In genomic region chr5:147634016-147634415, GRCm38 (mm10) we compare ENCODE assay signal across 13 mouse cellular contexts.
DNase-seq lines count a peak whose midpoint lies in the region; ATAC-seq and TF ChIP-seq lines count a peak whose summit lies in the region.
"Had no signal": no experiment of that assay in that cellular context is flagged by ENCODE, and none has a peak within 500 bp of the region (broad histone marks: within the 10 kb centered on the region; RNA-seq: fewer than 3 reads in every experiment).

No protein-coding gene starts in this region.

- ATAC-seq in heart, embryonic 12.5 days (ENCODE audit: insufficient number of reproducible peaks, low FRiP score), result no peak
- 0 out of 2 replicates have a peak, but pooled peaks have one; percentile 48 for ATAC-seq in embryonic facial prominence, embryonic 13.5 days (ENCODE audit: insufficient number of reproducible peaks, insufficient read depth, low FRiP score, low TSS enrichment, low read depth)
- no peak for ATAC-seq in midbrain, embryonic 12.5 days (ENCODE audit: low FRiP score, low read depth)

- TF ChIP-seq EP300 in heart, adult 2 months (IDR thresholded peaks at IDR 0.05; ENCODE audit: insufficient read depth, low read depth, low read length), result no peak

- H3K4me1 ChIP-seq in heart, embryonic 12.5 days (replicated peaks), result peaks cover 26% of the 10 kb centered on the region
- H3K4me1 ChIP-seq in heart, adult 2 months (ENCODE audit: control insufficient read depth, insufficient read depth, low read length), result peaks cover 16% of the 10 kb centered on the region
- H3K4me1 ChIP-seq in embryonic facial prominence, embryonic 13.5 days, result 0 out of 2 replicates have a peak, but pooled peaks cover 3% of the 10 kb centered on the region
- peaks cover 6% of the 10 kb centered on the region; the same call in 1 of the 2 replicates for H3K4me1 ChIP-seq in midbrain, embryonic 12.5 days
- H3K4me1 ChIP-seq: limb, embryonic 12.5 days had no signal

- no peaks in the 10 kb centered on the region for H3K27me3 ChIP-seq in heart, embryonic 12.5 days (replicated peaks)
- no peaks in the 10 kb centered on the region for H3K27me3 ChIP-seq in heart, adult 2 months (ENCODE audit: control insufficient read depth, insufficient read depth, low read length)
- no peaks in the 10 kb centered on the region for H3K27me3 ChIP-seq in embryonic facial prominence, embryonic 13.5 days
- H3K27me3 ChIP-seq in midbrain, embryonic 12.5 days, result no peaks in the 10 kb centered on the region
- H3K27me3 ChIP-seq: limb, embryonic 12.5 days; lung, embryonic 15.5 days had no signal

- no peak for TF ChIP-seq CTCF in heart, adult 2 months (IDR thresholded peaks at IDR 0.05)

- no peaks in the 10 kb centered on the region for H3K9me3 ChIP-seq in heart, embryonic 12.5 days (replicated peaks)
- no peaks in the 10 kb centered on the region for H3K9me3 ChIP-seq in embryonic facial prominence, embryonic 13.5 days
- no peaks in the 10 kb centered on the region for H3K9me3 ChIP-seq in midbrain, embryonic 12.5 days
- H3K9me3 ChIP-seq: limb, embryonic 12.5 days; lung, embryonic 15.5 days had no signal

- H3K4me2 ChIP-seq in heart, embryonic 12.5 days, result 0 out of 2 replicates have a peak overlapping the region, but pooled peaks have one; percentile 13
- H3K4me2 ChIP-seq in embryonic facial prominence, embryonic 13.5 days, result peak overlapping the region; percentile 49
- H3K4me2 ChIP-seq in midbrain, embryonic 12.5 days (replicated peaks), result peak overlapping the region; percentile 26
- H3K4me2 ChIP-seq: limb, embryonic 12.5 days; lung, embryonic 15.5 days had no signal

- no peak overlapping the region for H3K4me3 ChIP-seq in heart, embryonic 12.5 days
- H3K4me3 ChIP-seq in heart, adult 2 months, result no peak overlapping the region
- peak overlapping the region; percentile 25 for H3K4me3 ChIP-seq in embryonic facial prominence, embryonic 13.5 days
- peak overlapping the region; percentile 14; the same call in 1 of the 2 replicates for H3K4me3 ChIP-seq in midbrain, embryonic 12.5 days
- H3K4me3 ChIP-seq: layer of hippocampus, adult 2 months; limb, embryonic 12.5 days; lung, embryonic 15.5 days had no signal

- DNase-seq in heart, adult 2 months, result no peak
- peak; percentile 85 for DNase-seq in ES-CJ7 (ENCODE audit: low read depth, low spot score)
- DNase-seq in lung, postnatal 14 days, result no peak
- DNase-seq in cerebellum, adult 9-10 months, result no peak
- DNase-seq in layer of hippocampus, adult 18-20 months (ENCODE audit: low spot score in 2 of 2), result no peak
- DNase-seq: cerebellum, adult 9-11 months; heart, postnatal 4 days had no signal

- intact Hi-C loops in heart, adult 2 months (cut with DNase I), result no loop called here

- no peak overlapping the region for H3K9ac ChIP-seq in heart, embryonic 12.5 days
- no peak overlapping the region for H3K9ac ChIP-seq in heart, adult 2 months (ENCODE audit: low read depth, low read length)
- no peak overlapping the region for H3K9ac ChIP-seq in embryonic facial prominence, embryonic 13.5 days
- H3K9ac ChIP-seq in midbrain, embryonic 12.5 days (replicated peaks), result no peak overlapping the region
- H3K9ac ChIP-seq: limb, embryonic 12.5 days; lung, embryonic 15.5 days had no signal

- H3K27ac ChIP-seq in heart, embryonic 12.5 days (ENCODE audit: poor library complexity, severe bottlenecking), result no peak overlapping the region
- H3K27ac ChIP-seq in heart, adult 2 months, result no peak overlapping the region
- H3K27ac ChIP-seq in embryonic facial prominence, embryonic 13.5 days, result no peak overlapping the region
- H3K27ac ChIP-seq in midbrain, embryonic 12.5 days (replicated peaks), result no peak overlapping the region
- H3K27ac ChIP-seq: layer of hippocampus, adult 2 months; limb, embryonic 12.5 days; lung, embryonic 15.5 days had no signal

- TF ChIP-seq POLR2A in heart, adult 2 months (IDR thresholded peaks at IDR 0.05; ENCODE audit: insufficient read depth, low read depth, low read length), result no peak

- 59% methylated on average over 11 of the region's 11 CpGs for WGBS in heart, embryonic 12.5 days
- WGBS in heart, adult 2 months, result 75% methylated on average over 11 of the region's 11 CpGs
- 21% methylated on average over 11 of the region's 11 CpGs for WGBS in embryonic facial prominence, embryonic 13.5 days
- 21% methylated on average over 10 of the region's 11 CpGs for WGBS in midbrain, embryonic 12.5 days

- H3K36me3 ChIP-seq in heart, embryonic 12.5 days, result peaks cover 15% of the 10 kb centered on the region; the same call in 1 of the 2 replicates
- peaks cover 30% of the 10 kb centered on the region for H3K36me3 ChIP-seq in heart, adult 2 months (ENCODE audit: control insufficient read depth, insufficient read depth, low read length)
- H3K36me3 ChIP-seq in embryonic facial prominence, embryonic 13.5 days, result no peaks in the 10 kb centered on the region
- H3K36me3 ChIP-seq in midbrain, embryonic 12.5 days, result no peaks in the 10 kb centered on the region
- H3K36me3 ChIP-seq: limb, embryonic 12.5 days; lung, embryonic 15.5 days had no signal

- H3K79me2 ChIP-seq in heart, adult 2 months (replicated peaks; ENCODE audit: control insufficient read depth, insufficient read depth, low read length), result no peaks in the 10 kb centered on the region

Comparison
In these comparisons a context has a peak if more than half of its experiments do, and no peak if none do; other contexts are left out.
1. H3K4me3 ChIP-seq: peak in embryonic facial prominence, embryonic 13.5 days (single experiment) and midbrain, embryonic 12.5 days (single experiment); none in heart, embryonic 12.5 days (single experiment) and heart, adult 2 months (single experiment).
2. Peak in every context shown above with its lines, with median percentiles within 50 percentile points of each other: H3K4me2 ChIP-seq.